Mouse (Mus musculus) heart, postnatal 4 days (tissue): Measurements from ENCODE around the gene Sod2. TPM values are rescaled to one million over a fixed set of nuclear protein-coding genes. Genes with fewer than 3 reads are reported as not detected.
"Not testable (repeated sequence)": the region's sequence is repeated elsewhere in the genome, so short reads cannot be mapped to it uniquely, and the experiment has no call there.

Experiments
- DNase-seq: peaks from one replicate; pipeline ENCODE4 v3.0.0; 2021
- total RNA-seq, 2 experiments: library from RNA; stranded (reverse); gene quantifications; 2 replicates each; pipeline ENCODE4 v1.2.3; 2021

The Sod2 gene
- 100 to 1,000 TPM; 589 to 631 TPM for total RNA-seq

DNA sequence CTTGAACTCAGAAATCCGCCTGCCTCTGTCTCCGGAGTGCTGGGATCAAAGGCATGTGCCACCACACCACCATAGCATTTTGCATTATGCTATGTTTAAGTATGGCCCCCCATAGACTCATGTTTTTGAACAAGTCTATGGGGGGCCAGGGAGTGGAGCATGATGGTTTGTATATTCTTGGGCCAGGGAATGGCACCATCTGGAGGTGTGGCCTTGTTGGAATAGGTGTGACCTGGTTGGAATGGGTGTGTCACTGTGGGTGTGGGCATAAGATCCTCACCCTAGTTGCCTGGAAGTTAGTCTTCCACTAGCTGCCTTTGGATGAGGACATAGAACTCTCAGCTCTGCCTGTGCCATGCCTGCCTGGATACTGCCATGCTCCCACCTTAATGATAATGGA, at the start of gene Sod2:
Gene Sod2 (plus strand): TSS at position 301 of the 400 bp plus-strand sequence.
- not testable (repeated sequence) for DNase-seq

DNA sequence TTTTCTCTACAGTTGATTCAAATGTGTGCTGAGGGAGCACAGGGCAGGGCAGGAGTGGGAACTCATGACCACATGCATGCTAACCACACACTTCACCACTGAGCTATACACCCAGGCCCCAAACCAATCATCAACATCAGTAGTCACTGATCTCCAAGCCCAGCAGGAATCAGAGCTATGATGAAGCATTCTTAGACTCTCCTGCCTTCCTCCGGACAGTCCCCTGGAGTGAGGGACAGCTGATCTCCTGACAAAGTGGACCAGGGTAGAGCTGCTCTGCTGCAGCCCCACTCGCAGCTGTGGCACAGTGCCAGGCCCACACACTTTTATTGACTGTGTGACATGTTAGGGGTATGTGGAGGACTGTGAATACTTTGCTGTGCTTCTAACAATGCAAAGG, 47.3 kb upstream of the Sod2 start:
- not testable (repeated sequence) for DNase-seq

GRCm38 (mm10) chr17:12960331-12960873, 46.2 kb upstream of the Sod2 start, which contains the start of gene Acat2:
TSS of gene Acat2 (minus strand) at chr17:12960747.
- peak; percentile 94 for DNase-seq

GRCm38 (mm10) chr17:12963476-12963875, 43.2 kb upstream of the Sod2 start:
- DNase-seq: no peak

GRCm38 (mm10) chr17:12967173-12967572, 39.5 kb upstream of the Sod2 start:
- no peak for DNase-seq

DNA sequence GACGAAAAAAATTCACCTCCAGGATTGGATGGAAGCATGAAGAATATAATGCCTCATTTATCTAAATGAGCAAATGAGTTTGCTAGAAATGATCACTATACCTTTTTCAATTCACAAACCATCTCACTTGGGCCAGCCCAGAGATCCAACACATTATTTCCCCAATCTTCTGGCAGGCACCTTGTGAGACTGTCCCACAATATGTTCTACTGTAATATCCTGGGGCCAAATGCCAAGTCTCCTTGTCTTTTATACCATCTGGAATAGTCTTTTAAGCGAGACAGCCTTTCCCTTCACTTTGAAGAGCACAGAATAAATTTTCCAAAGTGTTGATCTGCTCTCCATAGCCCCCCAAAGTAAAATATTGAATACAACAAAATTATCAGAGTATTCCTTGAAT, 32.8 kb upstream of the Sod2 start:
- no peak for DNase-seq

DNA sequence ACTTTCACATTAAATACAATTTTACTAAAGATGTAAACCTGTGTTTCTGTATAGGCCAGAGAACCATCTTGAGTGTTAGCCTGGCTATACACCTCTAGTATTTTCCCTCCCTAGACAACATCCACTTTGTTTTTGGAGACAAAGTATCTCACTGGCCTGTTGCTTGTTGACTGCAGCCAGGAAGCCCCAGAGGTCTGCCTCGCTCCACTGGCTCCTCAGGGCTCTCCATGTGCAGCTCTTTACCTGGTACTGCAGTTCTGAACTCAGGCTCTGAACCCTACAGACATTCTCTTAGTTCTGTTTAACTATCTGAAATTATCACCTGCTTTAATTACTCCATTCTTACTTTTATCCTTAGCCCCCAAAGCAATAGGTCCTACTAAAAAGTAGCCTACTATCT, 28.1 kb upstream of the Sod2 start:
- DNase-seq: no peak

DNA sequence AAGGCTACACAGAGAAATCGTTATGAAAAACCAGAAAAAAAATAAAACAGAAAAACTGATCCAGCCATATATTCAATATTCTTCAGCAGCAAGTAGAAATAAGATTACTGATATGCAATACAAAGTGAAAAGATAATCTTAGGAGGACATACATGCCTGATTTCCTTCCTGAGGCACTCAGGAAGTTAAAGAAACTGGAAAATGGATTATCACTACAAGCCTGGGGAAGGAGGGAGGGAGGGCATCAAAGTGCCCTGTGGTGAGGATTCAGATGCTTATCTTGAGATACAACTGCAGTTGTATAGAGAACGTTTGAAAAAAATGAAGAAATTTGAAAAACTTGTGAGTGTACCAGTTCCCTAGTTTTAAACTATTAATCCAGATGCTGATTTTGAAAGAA, 22.7 kb upstream of the Sod2 start:
- no peak for DNase-seq

GRCm38 (mm10) chr17:12988096-12988495, 18.6 kb upstream of the Sod2 start:
- not testable (repeated sequence) for DNase-seq

GRCm38 (mm10) chr17:12990567-12991145, 16.0 kb upstream of the Sod2 start:
- no peak for DNase-seq

DNA sequence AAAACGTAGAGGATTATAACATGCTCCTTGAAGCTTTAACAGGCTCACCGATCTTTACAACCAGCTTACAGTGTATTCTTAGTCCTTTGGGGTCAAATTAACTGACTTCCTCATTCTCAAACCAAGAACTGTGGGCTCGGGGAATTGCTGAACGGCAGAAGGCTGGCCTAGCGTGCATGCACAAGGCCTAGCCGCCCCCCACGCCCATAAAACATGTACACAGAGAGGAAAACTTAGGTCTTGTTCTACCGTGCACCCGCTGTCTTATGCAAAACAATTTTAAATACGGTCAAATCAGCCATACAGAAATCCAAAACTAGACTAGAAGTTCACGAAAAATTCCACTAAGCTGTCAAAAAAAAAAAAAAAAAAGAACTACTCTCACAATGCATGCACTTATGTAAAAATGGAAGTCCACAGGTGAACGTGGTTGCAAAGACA, 15.4 kb upstream of the Sod2 start:
- peak; percentile 30 for DNase-seq

DNA sequence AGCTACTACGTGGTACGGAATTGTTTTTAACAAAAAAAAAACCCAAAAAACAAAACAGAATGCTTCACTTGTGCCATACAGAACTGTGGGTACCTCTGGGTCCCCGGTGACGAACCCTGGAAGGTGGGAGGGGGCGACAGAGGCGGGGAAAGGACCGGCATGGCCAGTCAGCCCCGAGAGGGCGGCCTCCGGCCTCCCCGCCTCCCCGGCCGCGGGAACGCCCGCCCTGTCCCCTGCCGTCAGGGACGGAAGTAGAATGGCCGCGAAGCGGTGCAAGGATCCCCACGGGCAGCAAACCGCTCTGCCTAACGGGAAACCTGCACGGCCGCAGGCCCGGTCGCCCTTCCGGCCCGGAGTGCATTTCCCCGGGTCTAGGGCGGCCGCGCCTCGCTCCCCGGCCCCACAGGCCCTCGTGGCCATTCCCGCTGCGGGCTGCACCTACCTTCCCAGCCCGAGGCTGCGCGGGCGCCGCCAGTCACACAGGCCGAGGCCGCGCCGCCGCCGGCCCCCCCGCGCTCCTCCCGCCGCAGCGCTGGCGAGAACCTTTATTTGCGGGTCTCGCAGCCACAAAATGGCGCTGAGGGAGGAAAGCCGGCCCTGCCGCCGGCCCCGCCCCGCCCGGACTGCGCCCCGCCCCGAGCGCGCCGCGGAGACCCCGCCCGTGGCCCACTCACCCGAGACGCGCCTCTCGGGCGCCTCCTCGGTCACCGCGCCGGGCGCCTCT, 14.8 kb upstream of the Sod2 start:
- peak; percentile 93 for DNase-seq

DNA sequence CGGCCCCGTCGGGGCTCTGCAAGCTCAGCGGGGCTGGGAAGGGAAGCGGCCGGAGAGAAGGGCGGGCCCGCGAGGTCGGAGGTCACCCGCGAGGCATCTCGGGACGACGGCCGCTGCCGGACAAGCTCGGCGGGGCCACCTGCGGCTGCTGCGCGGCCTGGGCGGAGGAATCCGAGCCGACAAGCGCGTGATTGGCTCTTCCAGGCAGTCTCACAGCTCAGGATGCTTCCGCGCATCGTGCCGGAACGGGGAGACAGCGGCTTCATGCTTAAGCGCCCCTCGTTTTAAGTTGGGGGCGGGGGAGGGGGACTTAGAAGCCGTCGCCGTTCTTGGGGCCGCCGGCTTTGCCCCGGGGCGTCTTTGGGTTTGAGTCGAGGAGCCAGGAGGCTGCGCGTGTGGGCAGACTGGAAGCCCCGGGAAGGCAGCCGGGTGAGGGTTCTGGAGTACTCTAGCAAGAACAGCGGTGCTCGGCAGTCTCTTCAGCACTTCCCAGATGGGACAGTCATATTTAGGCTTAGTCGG, 14.1 kb upstream of the Sod2 start:
- DNase-seq: peak; percentile 96

DNA sequence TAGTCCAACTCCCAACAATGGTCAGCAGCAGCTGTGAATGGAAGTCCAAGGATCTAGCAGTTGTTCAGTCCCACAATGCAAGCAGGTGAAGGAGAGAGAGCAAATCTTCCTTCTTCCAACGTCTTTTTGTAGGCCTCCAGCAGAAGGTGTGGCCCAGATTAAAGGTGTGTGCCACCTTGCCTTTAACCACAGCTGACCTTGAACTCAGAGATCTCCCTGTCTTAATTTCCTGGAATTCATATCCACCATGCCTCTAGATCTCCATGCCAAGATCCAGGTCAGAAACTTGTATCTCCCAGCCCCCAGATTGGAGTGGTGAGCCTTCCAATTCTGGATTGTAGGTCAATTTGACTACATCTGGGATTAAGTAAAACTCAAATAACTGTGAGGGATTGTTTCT, 12.6 kb upstream of the Sod2 start, which contains the start of gene Wtap:
Gene Wtap (minus strand): TSS at position 101 of the 400 bp plus-strand sequence.
- DNase-seq: no peak

GRCm38 (mm10) chr17:12996345-12996744, 10.3 kb upstream of the Sod2 start:
- DNase-seq: peak; percentile 62

GRCm38 (mm10) chr17:12997890-12998289, 8.8 kb upstream of the Sod2 start:
- DNase-seq: no peak

DNA sequence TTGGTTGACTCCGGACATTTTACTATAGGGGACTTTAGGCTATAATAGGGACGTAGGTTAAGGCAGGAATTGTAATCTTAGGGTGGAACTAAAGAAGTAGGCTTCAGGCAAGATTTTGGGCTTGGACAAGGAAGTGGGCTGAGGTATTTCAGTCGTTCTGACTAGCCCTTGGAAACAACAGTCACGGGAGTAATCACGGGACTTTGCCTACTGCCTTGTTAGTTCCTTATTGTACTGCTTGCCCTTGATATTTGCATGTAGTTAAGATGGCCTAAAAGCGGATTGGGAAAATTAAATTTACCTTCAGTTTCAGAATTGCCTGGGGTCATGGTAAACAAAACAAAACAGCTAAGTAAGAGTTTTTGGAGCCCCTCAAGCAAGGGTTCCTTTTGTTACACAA, 7.6 kb upstream of the Sod2 start:
- DNase-seq: no peak

DNA sequence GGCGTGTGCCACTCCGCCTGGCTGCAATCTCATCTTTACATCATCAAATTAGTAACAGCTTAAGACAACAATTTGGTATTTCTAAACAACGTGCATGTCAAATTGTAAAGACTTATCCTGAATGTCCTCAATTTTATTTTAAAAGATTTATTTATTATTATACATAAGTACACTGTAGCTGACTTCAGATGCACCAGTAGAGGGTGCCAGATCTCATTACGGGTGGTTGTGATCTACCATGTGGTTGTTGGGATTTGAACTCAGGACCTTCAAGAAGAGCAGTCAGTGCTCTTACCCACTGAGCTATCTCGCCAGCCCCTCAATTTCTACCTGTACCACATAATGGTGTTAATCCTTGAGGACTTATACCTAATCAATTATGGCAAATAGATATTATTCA, 4.4 kb upstream of the Sod2 start:
- not testable (repeated sequence) for DNase-seq

DNA sequence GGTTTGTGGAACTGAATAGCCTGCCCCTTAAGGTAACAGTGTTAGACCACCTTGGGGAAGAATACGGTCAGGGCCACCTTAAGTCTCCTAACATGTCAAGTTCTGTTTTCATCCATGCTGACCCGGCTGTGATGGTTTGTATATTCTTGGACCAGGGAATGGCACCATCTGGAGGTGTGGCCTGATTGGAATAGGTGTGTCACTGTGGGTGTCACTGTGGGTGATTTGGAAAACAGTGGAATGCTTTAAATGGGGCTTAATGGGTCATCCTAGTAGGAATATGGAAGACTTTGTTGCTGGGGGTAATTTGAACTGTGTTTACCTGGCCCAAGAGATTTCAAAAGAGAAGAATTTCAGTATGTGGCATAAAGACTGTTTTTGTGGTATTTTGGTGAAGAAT, 2.2 kb upstream of the Sod2 start:
- not testable (repeated sequence) for DNase-seq

- DNase-seq: no peak
These were observed 338 bp downstream of the Sod2 start for GRCm38 (mm10) chr17:13006984-13007383.

- peak; percentile 100 for DNase-seq
These were observed 1.2 kb downstream of the Sod2 start for GRCm38 (mm10) chr17:13007730-13008425.

DNA sequence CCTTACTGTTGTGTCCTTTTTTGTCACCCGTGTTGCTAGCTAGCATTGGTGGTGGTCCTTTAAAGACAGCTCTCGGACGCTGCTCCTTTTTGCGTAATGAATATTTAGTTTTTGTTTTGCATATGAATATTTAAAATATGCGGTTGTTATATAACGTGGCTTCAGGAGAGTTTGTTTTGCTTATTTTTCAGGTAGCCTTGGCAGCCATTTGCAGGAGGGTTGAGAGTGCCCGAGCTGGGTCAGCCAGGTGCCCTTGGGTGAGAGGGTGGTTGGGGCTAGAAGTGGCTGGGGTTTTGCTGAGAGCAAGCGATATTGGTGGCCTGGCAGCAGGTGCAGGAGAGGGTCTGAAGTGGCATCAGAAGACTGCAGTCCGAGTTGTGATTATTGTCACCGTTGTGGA, 1.9 kb downstream of the Sod2 start:
- DNase-seq: peak; percentile 37

- peak; percentile 26 for DNase-seq
These were observed 3.2 kb downstream of the Sod2 start for GRCm38 (mm10) chr17:13009887-13010286.
